Mouse (Mus musculus) liver, embryonic 15.5 days (tissue): ENCODE measurements around the gene Pvrig. TPM values are rescaled to one million over a fixed set of nuclear protein-coding genes. Genes with fewer than 3 reads are reported as not detected.
"Not testable (repeated sequence)": the region's sequence is repeated elsewhere in the genome, so short reads cannot be mapped to it uniquely, and the experiment has no call there.

Experiments
- ATAC-seq: fragments of 200-750 bp; cut with Nextera tagmentation; 2 replicates; pipeline ENCODE4 v1.8.0; 2017; ENCODE audit warnings: moderate number of reproducible peaks, mild to moderate bottlenecking, moderate library complexity; ENCODE audit not compliant: insufficient read depth
- H3K27ac ChIP-seq: fragments of 300-500 bp; sonication (generic); replicated peaks from 2 replicates; pipeline ENCODE4 v1.5.1; 2015; ENCODE audit warnings: mild to moderate bottlenecking, inconsistent platforms
- H3K27me3 ChIP-seq: fragments of 300-500 bp; sonication (generic); 2 replicates; pipeline ENCODE4 v1.6.1; 2015; ENCODE audit warnings: mild to moderate bottlenecking, inconsistent platforms
- H3K36me3 ChIP-seq: fragments of 300-500 bp; sonication (generic); replicated peaks from 2 replicates; pipeline ENCODE4 v1.6.1; 2015; ENCODE audit warnings: moderate library complexity, mild to moderate bottlenecking, inconsistent platforms
- H3K4me1 ChIP-seq: fragments of 300-500 bp; sonication (generic); replicated peaks from 2 replicates; pipeline ENCODE4 v1.6.1; 2015; ENCODE audit warnings: inconsistent platforms
- H3K4me2 ChIP-seq: fragments of 300-500 bp; sonication (generic); 2 replicates; pipeline ENCODE4 v1.6.1; 2015; ENCODE audit warnings: moderate library complexity, mild to moderate bottlenecking, inconsistent platforms
- H3K4me3 ChIP-seq: fragments of 300-500 bp; sonication (generic); replicated peaks from 2 replicates; pipeline ENCODE4 v1.5.1; 2015; ENCODE audit warnings: mild to moderate bottlenecking, inconsistent platforms
- H3K9ac ChIP-seq: fragments of 300-500 bp; sonication (generic); 2 replicates; pipeline ENCODE4 v1.6.1; 2015; ENCODE audit warnings: moderate library complexity, mild to moderate bottlenecking, inconsistent platforms
- H3K9me3 ChIP-seq: fragments of 300-500 bp; sonication (generic); replicated peaks from 2 replicates; pipeline ENCODE4 v1.6.1; 2016; ENCODE audit warnings: inconsistent platforms
- WGBS: fragments of 180-500 bp; shearing (Covaris S2); methylation state at CpG from one replicate; pipeline ENCODE4 v1.1.7; 2015; ENCODE audit warnings: mixed read lengths; ENCODE audit not compliant: insufficient replicate concordance; 5-methylcytosine and 5-hydroxymethylcytosine counted together
- polyA plus RNA-seq: library from polyadenylated mRNA; unstranded; fragments of >200 nt; fragmentation: Nextera tagmentation; extraction: Ambion mirVana; gene quantifications from 2 replicates; pipeline ENCODE4 v1.2.1, GENCODE M21; 2015

Gene Pvrig
- 0.53 and 0.78 TPM in 2 replicates for polyA plus RNA-seq

GRCm38 (mm10) chr5:138341661-138342060 lies at the start of gene Pvrig:
Gene Pvrig, plus strand, starts transcription at chr5:138341961.
- H3K27me3 ChIP-seq, result no peaks in the 10 kb centered on the region
- no peak within 1 kb of the TSS for H3K4me3 ChIP-seq
- no peaks in the 10 kb centered on the region for H3K36me3 ChIP-seq
- no peaks in the 10 kb centered on the region for H3K4me1 ChIP-seq
- H3K9me3 ChIP-seq, result no peaks in the 10 kb centered on the region
- no peak within 1 kb of the TSS for H3K4me2 ChIP-seq
- ATAC-seq, result no peak
- WGBS, result 65% methylated on average over 2 of the region's 2 CpGs
- no peak within 1 kb of the TSS for H3K27ac ChIP-seq
- H3K9ac ChIP-seq, result no peak within 1 kb of the TSS

GRCm38 (mm10) chr5:138294158-138294557 lies 47.6 kb upstream of the Pvrig start:
- Histone ChIP-seq H3K4me3 (no peak overlapping the region), H3K4me1 (no peaks in the 10 kb centered on the region), H3K4me2 (no peak overlapping the region), H3K9ac (no peak overlapping the region), H3K27ac (no peak overlapping the region), H3K36me3 (no peaks in the 10 kb centered on the region), H3K27me3 (no peaks in the 10 kb centered on the region), H3K9me3 (no peaks in the 10 kb centered on the region)
- no peak for ATAC-seq

- Histone ChIP-seq H3K27me3 (no peaks in the 10 kb centered on the region), H3K4me3 (no peak overlapping the region), H3K27ac (no peak overlapping the region), H3K9me3 (no peaks in the 10 kb centered on the region), H3K9ac (no peak overlapping the region), H3K4me1 (no peaks in the 10 kb centered on the region), H3K4me2 (no peak overlapping the region), H3K36me3 (no peaks in the 10 kb centered on the region)
- WGBS, result 50% methylated on average over 2 of the region's 2 CpGs
- ATAC-seq, result no peak
Measured at GRCm38 (mm10) chr5:138299613-138300012, 42.1 kb upstream of the Pvrig start.

- Histone ChIP-seq H3K4me2 (no peak overlapping the region), H3K4me1 (0 out of 2 replicates have a peak, but pooled peaks cover 3% of the 10 kb centered on the region), H3K9me3 (no peaks in the 10 kb centered on the region), H3K36me3 (no peaks in the 10 kb centered on the region), H3K27me3 (no peaks in the 10 kb centered on the region), H3K27ac (no peak overlapping the region), H3K4me3 (no peak overlapping the region), H3K9ac (no peak overlapping the region)
- WGBS, result 74% methylated on average over 3 of the region's 3 CpGs
- no peak for ATAC-seq
Measured at GRCm38 (mm10) chr5:138312795-138313194, 29.0 kb upstream of the Pvrig start.

DNA sequence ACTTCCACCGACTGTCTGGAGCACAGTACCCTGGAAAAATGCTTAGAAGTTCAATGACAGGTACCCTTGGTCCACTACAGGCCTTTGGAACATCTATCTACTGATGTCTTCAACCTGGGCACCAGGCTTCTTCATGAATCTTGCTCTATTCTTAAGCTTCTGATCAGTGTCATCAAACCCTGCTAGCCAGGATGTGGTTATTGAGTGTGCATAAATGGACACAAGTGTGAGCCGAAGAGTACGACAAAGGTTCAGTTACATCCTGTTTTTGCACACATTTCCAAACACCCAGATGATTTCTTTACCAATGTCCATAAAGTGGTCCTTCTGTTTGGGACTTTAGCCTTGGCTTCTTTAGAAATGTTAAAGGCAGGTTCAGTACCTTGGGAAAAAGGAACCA lies 1.5 kb downstream of the Pvrig start:
- Histone ChIP-seq H3K4me2 (no peak overlapping the region), H3K27me3 (no peaks in the 10 kb centered on the region), H3K27ac (no peak overlapping the region), H3K9me3 (no peaks in the 10 kb centered on the region), H3K4me3 (no peak overlapping the region), H3K36me3 (no peaks in the 10 kb centered on the region), H3K9ac (no peak overlapping the region), H3K4me1 (no peaks in the 10 kb centered on the region)
- ATAC-seq, result no peak
- 48% methylated on average over 3 of the region's 3 CpGs for WGBS

DNA sequence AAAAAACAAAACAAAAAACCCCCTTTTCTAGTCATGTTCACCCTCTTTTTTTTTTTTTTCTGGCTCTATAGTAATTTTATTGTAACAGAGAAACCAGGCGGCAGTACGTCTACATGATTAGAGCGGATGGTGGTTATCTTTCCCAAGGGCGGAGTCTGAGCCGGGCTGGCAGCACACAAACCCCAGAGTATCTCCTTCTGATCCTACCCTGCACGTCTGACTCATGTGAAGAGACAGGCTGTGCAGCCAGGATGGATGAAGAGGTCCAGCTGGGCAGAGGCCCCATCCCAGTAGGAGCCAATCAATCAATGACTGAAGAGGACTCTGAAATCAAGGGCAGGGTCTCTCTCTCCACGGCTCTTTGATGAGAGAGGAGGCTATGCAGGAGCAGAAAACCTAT lies 21.4 kb downstream of the Pvrig start:
- not testable (repeated sequence) for H3K27ac ChIP-seq, ATAC-seq, H3K4me2 ChIP-seq, H3K4me1 ChIP-seq, H3K4me3 ChIP-seq, H3K36me3 ChIP-seq, H3K27me3 ChIP-seq, H3K9ac ChIP-seq, H3K9me3 ChIP-seq
- WGBS, result 61% methylated on average over 6 of the region's 7 CpGs

DNA sequence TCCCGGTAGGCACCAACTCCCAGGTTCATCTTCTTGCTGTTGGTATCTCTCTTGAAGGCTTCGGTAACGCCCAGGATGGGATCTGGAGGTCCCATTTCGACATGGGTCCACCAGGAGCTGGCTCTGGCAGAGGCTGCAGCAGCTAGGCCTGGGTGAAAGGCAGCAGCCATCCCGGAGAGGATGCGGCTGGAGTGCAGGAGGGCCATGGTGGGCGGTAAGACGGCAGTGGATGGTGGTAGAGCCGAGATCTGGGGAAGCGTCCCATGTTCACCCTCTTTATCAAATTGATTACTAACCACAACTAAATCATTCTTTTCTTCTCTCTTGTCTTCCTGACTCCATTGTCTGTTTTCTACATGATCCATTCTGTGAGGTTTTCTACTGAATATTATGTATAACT lies 23.6 kb downstream of the Pvrig start:
- H3K27me3 ChIP-seq, ATAC-seq, H3K9me3 ChIP-seq, H3K4me2 ChIP-seq, H3K36me3 ChIP-seq, H3K4me1 ChIP-seq, H3K4me3 ChIP-seq, H3K27ac ChIP-seq, H3K9ac ChIP-seq: not testable (repeated sequence)
- 78% methylated on average over 10 of the region's 10 CpGs for WGBS

Other genes with a start within 250 kb of the Pvrig start
- 14.6 and 16.8 TPM in 2 replicates for gene Zscan21, start 225.1 kb upstream of the Pvrig start, polyA plus RNA-seq
- 4.2 and 5.1 TPM in 2 replicates for gene Zfp113, start 186.2 kb upstream of the Pvrig start, polyA plus RNA-seq
- gene Cops6, start 180.9 kb upstream of the Pvrig start, polyA plus RNA-seq, result 159 and 170 TPM in 2 replicates
- 5.3 and 6.0 TPM in 2 replicates for gene Ap4m1, start 170.0 kb upstream of the Pvrig start, polyA plus RNA-seq
- 174 and 176 TPM in 2 replicates for gene Mcm7, start 169.5 kb upstream of the Pvrig start, polyA plus RNA-seq
- 36.8 and 37.9 TPM in 2 replicates for gene Taf6, start 154.5 kb upstream of the Pvrig start, polyA plus RNA-seq
- gene Cnpy4, start 154.5 kb upstream of the Pvrig start, polyA plus RNA-seq, result 12.7 and 13.4 TPM in 2 replicates
- gene Mblac1, start 147.6 kb upstream of the Pvrig start, polyA plus RNA-seq, result 2.9 and 3.0 TPM in 2 replicates
- 0.08 TPM in 2 replicates for gene Nxpe5, start 116.1 kb upstream of the Pvrig start, polyA plus RNA-seq
- 35.3 and 36.0 TPM in 2 replicates for gene Lamtor4, start 86.5 kb upstream of the Pvrig start, polyA plus RNA-seq
- gene BC037034, start 77.9 kb upstream of the Pvrig start, polyA plus RNA-seq, result 2.5 and 3.6 TPM in 2 replicates
- 0.07 and 0.26 TPM in 2 replicates for gene Gal3st4, start 69.1 kb upstream of the Pvrig start, polyA plus RNA-seq
- not detected in 2 replicates for gene Gm43720, start 62.0 kb upstream of the Pvrig start, polyA plus RNA-seq
- 0.45 and 0.62 TPM in 2 replicates for gene Gpc2, start 62.0 kb upstream of the Pvrig start, polyA plus RNA-seq
- 1.3 and 1.8 TPM in 2 replicates for gene Stag3, start 61.7 kb upstream of the Pvrig start, polyA plus RNA-seq
- gene Zfp157, start 99.5 kb downstream of the Pvrig start, polyA plus RNA-seq, result 4.7 and 5.7 TPM in 2 replicates
- not detected in 2 replicates for gene 1700123K08Rik, start 222.8 kb downstream of the Pvrig start, polyA plus RNA-seq